Mouse (Mus musculus): ENCODE measurements around the gene Zyx. TPM values are rescaled to one million over a fixed set of nuclear protein-coding genes. Genes with fewer than 3 reads are reported as not detected.

The Zyx gene
- total RNA-seq, 2 experiments from 2014 or later, result 35.2 to 40.9 TPM

- no peak for DNase-seq
- intact Hi-C loops (cut with DNase I; ENCODE audit: low total_unique reads), result no loop called here
Measured at GRCm38 (mm10) chr6:42361041-42361895, 11.8 kb downstream of the Zyx start.

DNA sequence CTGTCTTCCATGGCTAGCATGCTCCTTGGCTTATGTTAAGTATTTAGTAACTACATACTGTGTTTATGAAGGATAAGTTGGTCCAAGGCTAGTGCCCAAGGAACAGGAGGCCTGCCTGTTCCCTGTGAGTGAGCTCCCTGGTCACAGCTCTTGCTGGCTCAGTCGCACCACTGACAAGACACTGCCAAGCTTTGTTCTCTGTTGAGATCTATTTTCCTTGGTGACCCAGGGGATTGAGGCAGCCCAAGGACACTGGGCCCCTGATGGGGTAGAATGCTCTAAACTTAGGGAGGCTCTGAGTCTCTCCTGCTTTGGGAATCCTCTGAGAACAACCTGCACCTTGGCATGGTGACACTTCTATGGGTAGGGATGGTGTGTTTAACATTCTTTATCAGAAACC, 12.6 kb downstream of the Zyx start:
- no peak for DNase-seq
- intact Hi-C loops (cut with DNase I; ENCODE audit: low total_unique reads), result no loop called here

DNA sequence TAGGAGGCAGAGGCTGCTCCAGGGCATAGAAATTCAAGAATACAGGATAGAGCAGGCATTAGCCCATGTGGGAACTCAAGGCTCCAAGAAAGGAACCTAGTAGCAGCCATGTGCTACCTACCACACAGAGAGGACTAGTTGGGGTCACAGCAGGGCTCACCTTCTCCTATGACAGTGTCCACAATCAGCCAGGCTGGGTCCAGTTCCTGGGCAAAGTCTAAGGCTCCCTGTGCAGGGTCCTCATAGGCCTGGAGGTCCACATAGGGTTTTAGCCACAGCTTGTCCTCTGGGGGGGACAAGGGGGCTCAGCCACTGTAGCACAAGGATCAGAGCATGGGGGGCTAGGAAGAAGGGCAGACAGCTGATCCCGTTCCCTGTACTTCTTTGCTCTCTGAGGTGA, 13.1 kb downstream of the Zyx start:
- intact Hi-C loops (cut with DNase I; ENCODE audit: low total_unique reads), result no loop called here
- DNase-seq, result no peak

DNA sequence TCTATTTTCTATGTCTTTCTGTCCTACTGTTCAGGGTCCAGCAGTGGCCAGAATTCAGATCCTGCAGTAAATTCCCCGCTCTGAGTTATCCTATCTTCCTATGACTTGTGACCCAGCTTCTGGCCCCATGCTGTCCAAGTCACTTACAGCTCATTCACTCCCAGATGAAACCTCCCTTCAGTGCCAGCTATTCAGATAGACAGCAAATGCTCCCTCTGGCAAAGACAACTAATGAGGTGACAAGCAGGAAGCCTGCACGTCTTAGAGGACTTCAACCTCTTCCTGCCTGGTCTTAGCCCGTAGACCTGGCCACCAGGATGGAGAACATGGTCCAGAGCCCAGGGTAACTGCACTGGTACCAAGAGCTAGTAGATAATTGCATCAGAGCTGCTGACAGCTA, 13.5 kb downstream of the Zyx start:
- DNase-seq, result no peak
- intact Hi-C loops (cut with DNase I; ENCODE audit: low total_unique reads), result no loop called here

- no peak for DNase-seq
- intact Hi-C loops (cut with DNase I; ENCODE audit: low total_unique reads), result no loop called here
Measured at GRCm38 (mm10) chr6:42364066-42364465, 14.6 kb downstream of the Zyx start.

- DNase-seq, result no peak
- intact Hi-C loops (cut with DNase I; ENCODE audit: low total_unique reads), result no loop called here
Measured at GRCm38 (mm10) chr6:42364607-42365006, 15.2 kb downstream of the Zyx start.

- intact Hi-C loops (cut with DNase I; ENCODE audit: low total_unique reads), result no loop called here
- no peak for DNase-seq
Measured at GRCm38 (mm10) chr6:42365215-42365614, 15.8 kb downstream of the Zyx start.

DNA sequence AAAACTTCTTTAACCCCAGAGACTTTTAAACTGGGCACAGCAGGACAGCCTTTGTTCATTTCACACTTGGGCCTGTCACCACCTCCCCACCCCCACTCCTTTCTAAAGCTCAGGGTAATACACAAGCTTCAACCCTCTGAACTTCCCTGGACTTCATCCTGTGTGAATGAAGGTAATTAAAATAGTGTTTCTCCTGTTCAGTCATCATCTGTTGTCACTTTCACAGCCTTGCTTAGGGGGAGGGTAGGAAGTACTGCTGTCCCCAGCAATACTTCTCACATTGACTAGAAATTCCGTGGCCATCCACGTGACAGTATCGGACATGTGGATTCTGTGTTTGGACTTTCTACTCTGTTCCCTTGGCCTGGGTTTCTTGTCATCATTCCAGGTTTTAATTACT, 20.4 kb downstream of the Zyx start:
- intact Hi-C loops (cut with DNase I; ENCODE audit: low total_unique reads), result no loop called here
- no peak for DNase-seq

DNA sequence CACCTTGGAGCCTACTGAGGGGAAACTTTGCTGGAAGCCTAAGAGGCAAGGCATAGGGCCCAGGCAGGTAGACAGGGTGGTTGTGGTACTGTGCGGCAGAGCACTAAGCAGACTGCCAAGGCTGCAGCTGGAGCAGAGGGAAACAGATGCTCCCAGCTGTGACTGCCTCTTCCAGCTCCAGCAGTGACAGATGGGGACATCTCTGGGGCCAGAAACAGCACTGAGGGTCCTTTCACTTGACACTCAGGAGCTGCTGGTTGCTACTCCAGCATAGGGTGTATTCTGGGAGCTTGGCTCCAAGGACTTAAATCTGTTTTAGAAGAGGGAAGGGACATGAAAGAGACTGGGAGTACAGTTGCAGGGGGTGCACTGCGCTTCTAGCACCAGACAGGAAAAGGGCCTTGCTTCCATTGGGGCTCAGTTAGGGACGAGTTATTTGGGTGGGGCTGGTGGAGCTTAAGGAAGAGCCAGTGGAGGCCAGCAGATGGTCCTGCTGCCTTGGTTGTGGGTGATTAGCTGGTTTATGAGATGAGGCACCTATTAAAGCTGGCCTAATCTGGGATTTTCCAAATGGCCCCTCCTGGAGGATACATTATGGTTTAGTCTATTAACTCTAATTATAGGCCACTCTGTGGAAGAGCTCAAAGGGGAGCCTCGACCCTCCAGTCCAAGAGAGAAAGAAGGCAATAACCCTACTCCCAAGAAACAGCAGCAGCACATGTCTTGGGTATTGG, 21.4 kb downstream of the Zyx start:
- no peak for DNase-seq
- intact Hi-C loops (cut with DNase I; ENCODE audit: low total_unique reads), result no loop called here

GRCm38 (mm10) chr6:42372001-42372400, 22.6 kb downstream of the Zyx start:
- intact Hi-C loops (cut with DNase I; ENCODE audit: low total_unique reads), result no loop called here

GRCm38 (mm10) chr6:42372421-42372815, 23.0 kb downstream of the Zyx start:
- intact Hi-C loops (cut with DNase I; ENCODE audit: low total_unique reads), result no loop called here
- DNase-seq, result no peak

More at GRCm38 (mm10) chr6:42372001-42372400, 22.6 kb downstream of the Zyx start:
- no peak for DNase-seq

GRCm38 (mm10) chr6:42372816-42373547, 23.6 kb downstream of the Zyx start, which contains the start of gene Epha1:
Gene Epha1 (minus strand): TSS chr6:42373268.
- intact Hi-C loops (cut with DNase I; ENCODE audit: low total_unique reads), result no loop called here
- DNase-seq, result peak; percentile 48

GRCm38 (mm10) chr6:42373669-42374430, 24.4 kb downstream of the Zyx start:
- intact Hi-C loops (cut with DNase I; ENCODE audit: low total_unique reads), result no loop called here
- no peak for DNase-seq

DNA sequence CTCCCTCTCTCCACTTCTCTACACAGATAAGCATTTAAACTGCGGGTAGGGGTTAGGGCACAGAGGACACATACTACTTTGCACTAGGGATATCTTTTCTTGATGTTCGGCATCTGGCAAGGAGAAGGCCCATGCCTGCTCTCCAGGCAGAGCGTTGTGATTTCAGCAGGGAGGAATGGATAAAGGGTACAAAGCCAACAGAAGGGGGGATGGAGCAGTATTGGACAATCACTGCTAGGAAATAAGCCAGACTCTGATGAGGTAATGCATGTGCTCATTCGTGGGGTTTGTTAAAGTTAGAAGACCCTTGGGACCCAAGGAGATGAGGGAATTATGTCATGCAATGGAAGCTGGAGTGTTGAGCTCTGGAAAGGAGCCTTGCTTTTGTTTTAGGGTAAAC, 25.3 kb downstream of the Zyx start:
- DNase-seq, result no peak
- intact Hi-C loops (cut with DNase I; ENCODE audit: low total_unique reads), result no loop called here

GRCm38 (mm10) chr6:42375131-42375530, 25.7 kb downstream of the Zyx start:
- intact Hi-C loops (cut with DNase I; ENCODE audit: low total_unique reads), result no loop called here
- no peak for DNase-seq

DNA sequence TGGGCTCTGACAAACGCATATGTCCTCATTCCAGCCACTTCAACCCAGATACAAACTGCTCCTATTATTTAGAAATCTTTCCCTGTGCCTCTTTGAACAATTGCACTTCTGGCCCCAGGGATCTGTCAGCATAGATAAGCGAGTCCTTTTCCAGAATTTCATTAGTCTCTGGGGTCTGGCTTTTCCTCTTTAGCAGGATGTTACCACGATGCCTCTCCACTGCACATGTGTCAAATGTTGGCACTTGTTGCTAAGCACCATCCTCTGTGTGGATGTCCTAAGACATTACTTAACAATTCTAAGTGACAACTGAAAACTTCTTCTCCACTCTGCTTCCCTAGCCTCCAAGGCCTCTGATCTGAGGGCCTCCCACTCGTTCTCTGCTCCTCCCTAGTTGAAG, 26.6 kb downstream of the Zyx start:
- DNase-seq, result no peak
- intact Hi-C loops (cut with DNase I; ENCODE audit: low total_unique reads), result no loop called here

- intact Hi-C loops (cut with DNase I; ENCODE audit: low total_unique reads), result no loop called here
- DNase-seq, result no peak
Measured at GRCm38 (mm10) chr6:42376504-42377019, 27.1 kb downstream of the Zyx start.

DNA sequence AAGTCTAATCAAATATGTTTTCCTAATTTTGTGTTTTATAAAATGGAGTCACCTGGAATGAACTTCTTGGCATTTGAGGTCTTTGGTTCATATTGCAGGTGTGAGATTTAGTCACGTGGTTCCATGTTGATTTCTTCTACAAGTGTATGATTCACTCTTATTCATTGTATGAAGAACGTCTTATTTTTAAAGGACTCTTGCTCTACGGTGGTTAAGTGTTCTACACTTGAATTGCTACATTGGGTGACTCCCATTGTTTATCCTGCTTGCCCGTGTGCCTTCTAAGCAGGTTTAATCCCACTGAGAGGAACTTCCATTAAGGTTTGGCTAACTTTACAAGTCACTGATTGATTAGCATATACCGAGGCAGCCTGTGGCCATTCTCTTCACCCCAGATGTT, 27.9 kb downstream of the Zyx start:
- no peak for DNase-seq
- intact Hi-C loops (cut with DNase I; ENCODE audit: low total_unique reads), result no loop called here

DNA sequence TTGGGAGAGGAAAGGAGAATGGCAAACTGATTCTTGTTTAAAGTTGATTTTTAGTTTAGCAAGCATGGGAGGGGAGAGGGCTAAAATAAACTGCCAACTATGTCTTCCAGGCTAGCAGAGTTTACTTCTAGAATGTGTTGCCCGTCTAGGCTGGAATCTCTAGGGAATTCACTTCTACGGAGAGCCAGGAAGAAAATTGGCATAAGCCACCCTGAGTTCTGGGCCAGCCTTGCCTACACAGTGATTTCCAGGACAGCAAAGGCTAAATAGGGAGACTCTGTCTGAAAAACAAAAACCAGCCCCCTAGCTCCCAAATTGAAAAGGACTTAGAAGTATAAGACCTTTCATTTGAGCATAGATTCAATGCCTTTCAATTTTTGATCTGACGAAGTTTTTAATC, 30.1 kb downstream of the Zyx start:
- intact Hi-C loops (cut with DNase I; ENCODE audit: low total_unique reads), result no loop called here
- DNase-seq, result no peak

Data from gastrocnemius, postnatal 14 days (tissue).